Mouse (Mus musculus) kidney, embryonic 14.5 days (tissue): ENCODE results near the gene Elovl1. TPM values are rescaled to one million over a fixed set of nuclear protein-coding genes. Genes with fewer than 3 reads are reported as not detected.

ENCODE experiments used
- ATAC-seq: fragments of 200-750 bp; cut with Nextera tagmentation; 2 replicates; pipeline ENCODE4 v1.8.0; 2017; ENCODE audit warnings: moderate number of reproducible peaks, mild to moderate bottlenecking, moderate TSS enrichment, moderate library complexity; ENCODE audit not compliant: low FRiP score, low TSS enrichment
- H3K27ac ChIP-seq: fragments of 300-500 bp; sonication (generic); 2 replicates; pipeline ENCODE4 v1.5.1; 2014; ENCODE audit warnings: low read depth, mild to moderate bottlenecking, low read length, moderate library complexity, mixed read lengths
- H3K27me3 ChIP-seq: fragments of 300-500 bp; sonication (generic); 2 replicates; pipeline ENCODE4 v1.6.1; 2014; ENCODE audit warnings: mild to moderate bottlenecking, low read length; ENCODE audit not compliant: control insufficient read depth, insufficient read depth
- H3K36me3 ChIP-seq: fragments of 300-500 bp; sonication (generic); 2 replicates; pipeline ENCODE4 v1.6.1; 2014; ENCODE audit warnings: low read length, mixed read lengths; ENCODE audit not compliant: control insufficient read depth, insufficient read depth
- H3K4me1 ChIP-seq: fragments of 300-500 bp; sonication (generic); 2 replicates; pipeline ENCODE4 v1.6.1; 2014; ENCODE audit warnings: low read length, mixed read lengths; ENCODE audit not compliant: control insufficient read depth, insufficient read depth
- H3K4me2 ChIP-seq: fragments of 300-500 bp; sonication (generic); replicated peaks from 2 replicates; pipeline ENCODE4 v1.6.1; 2014; ENCODE audit warnings: low read depth, mild to moderate bottlenecking, low read length
- H3K4me3 ChIP-seq: fragments of 300-500 bp; sonication (generic); 2 replicates; pipeline ENCODE4 v1.5.1; 2014; ENCODE audit warnings: mild to moderate bottlenecking, low read length
- H3K9ac ChIP-seq: fragments of 300-500 bp; sonication (generic); 2 replicates; pipeline ENCODE4 v1.6.1; 2014; ENCODE audit warnings: low read depth, mild to moderate bottlenecking, low read length, moderate library complexity
- H3K9me3 ChIP-seq: fragments of 300-500 bp; sonication (generic); 2 replicates; pipeline ENCODE4 v1.6.1; 2016; ENCODE audit warnings: low read length; ENCODE audit not compliant: control insufficient read depth
- WGBS: fragments of 180-500 bp; shearing (Covaris S2); extraction: QIAGEN DNeasy Blood & Tissue Kit; methylation state at CpG from one replicate; pipeline ENCODE4 v1.1.7; 2014; 5-methylcytosine and 5-hydroxymethylcytosine counted together
- polyA plus RNA-seq: library from polyadenylated mRNA; unstranded; fragments of >200 nt; fragmentation: Nextera tagmentation; extraction: Ambion mirVana; gene quantifications from 2 replicates; pipeline ENCODE4 v1.2.1, GENCODE M21; 2014

Gene Elovl1
- 72.0 and 82.7 TPM in 2 replicates for polyA plus RNA-seq

DNA sequence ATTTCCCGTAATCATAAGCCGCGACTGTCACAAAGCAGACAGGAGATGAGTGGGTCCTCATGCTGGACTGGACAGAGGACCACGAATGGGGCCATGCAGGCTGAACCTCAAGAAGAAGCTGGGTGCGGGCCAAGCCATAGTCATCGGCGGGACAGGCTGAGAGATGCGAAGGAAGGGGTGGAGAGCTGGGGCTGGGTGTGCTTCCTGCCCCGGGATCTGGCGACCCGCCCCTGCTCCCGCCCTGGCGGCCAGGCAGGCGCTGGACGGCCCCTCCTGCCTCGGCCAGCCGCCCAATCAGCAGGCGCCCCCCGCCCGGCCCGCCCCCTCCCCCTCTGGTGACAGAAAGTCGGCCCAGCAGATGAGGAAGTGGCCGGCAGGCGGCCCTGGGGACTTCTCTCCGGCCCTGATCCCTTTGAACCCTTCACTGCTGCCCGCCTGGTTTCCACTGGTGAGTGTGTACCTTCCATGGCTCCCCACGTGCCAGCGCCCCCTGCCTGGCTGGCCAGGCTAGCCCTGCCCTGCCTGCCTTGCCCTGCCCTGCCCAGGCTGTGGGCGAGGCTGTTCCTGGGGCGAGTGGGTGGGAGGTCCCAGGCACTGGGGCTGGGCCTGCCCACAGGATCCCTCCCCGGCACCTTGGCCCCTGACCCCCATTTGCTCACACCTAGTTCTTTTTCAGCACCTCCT is at the start of gene Elovl1:
Gene Elovl1, plus strand, starts transcription at position 326 of the 684 bp plus-strand sequence.
- Histone ChIP-seq H3K9me3 (no peaks in the 10 kb centered on the region), H3K36me3 (peaks cover 29% of the 10 kb centered on the region), H3K4me1 (peaks cover 25% of the 10 kb centered on the region), H3K4me3 (peak within 1 kb of the TSS; percentile 72), H3K27ac (peak within 1 kb of the TSS; percentile 80), H3K27me3 (no peaks in the 10 kb centered on the region), H3K4me2 (peak within 1 kb of the TSS; percentile 79), H3K9ac (peak within 1 kb of the TSS; percentile 77)
- peak; percentile 96 for ATAC-seq
- WGBS: 0% methylated on average over 27 of the region's 31 CpGs

DNA sequence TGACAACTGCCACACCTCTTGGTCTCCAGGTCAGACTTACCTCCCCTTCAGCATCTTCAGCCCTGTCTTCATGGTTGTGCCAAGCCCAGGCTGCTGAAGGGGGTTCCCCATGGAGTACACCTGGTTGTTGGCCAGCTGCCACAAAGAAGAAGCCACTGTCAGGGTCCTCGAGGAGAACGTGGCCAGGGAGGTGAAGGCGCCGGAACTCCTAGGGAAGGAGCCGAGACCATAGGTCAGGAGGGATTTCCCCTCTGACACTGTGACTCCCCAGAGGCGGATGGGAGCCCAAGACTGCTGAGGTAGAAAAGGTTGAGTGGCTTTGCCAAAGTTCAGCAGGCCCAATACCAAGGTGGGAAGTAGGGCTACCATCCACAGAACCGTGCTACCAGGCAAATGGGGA is 44.6 kb upstream of the Elovl1 start:
- Histone ChIP-seq H3K9ac (no peak overlapping the region), H3K9me3 (no peaks in the 10 kb centered on the region), H3K4me3 (no peak overlapping the region), H3K36me3 (peaks cover 87% of the 10 kb centered on the region), H3K27me3 (no peaks in the 10 kb centered on the region), H3K4me2 (no peak overlapping the region), H3K4me1 (no peaks in the 10 kb centered on the region), H3K27ac (no peak overlapping the region)
- no peak for ATAC-seq
- 93% methylated on average over 7 of the region's 7 CpGs for WGBS

DNA sequence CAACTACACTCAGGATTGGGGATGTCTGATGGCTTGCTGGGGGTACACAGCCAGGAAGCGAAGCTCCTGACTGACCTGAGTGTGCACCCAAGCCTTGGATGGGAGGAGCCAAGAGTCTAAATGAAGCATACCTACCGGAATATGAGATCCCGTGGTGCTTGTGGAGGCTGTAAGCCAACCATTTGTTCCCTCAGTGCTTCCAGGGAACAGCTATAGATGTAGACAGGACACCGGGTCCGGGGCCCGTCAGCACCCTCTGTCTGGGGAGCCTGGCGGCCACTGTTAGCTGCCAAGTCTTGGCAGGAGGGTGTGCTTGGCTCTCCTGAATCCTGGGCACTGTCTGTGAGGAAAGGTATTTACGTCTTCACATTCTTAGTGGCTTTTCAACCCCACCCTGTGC is 40.6 kb upstream of the Elovl1 start:
- H3K4me2 ChIP-seq: no peak overlapping the region
- no peaks in the 10 kb centered on the region for H3K9me3 ChIP-seq
- no peaks in the 10 kb centered on the region for H3K27me3 ChIP-seq
- H3K4me1 ChIP-seq: no peaks in the 10 kb centered on the region
- H3K36me3 ChIP-seq: peaks cover 100% of the 10 kb centered on the region
- WGBS: 89% methylated on average over 8 of the region's 8 CpGs
- H3K4me3 ChIP-seq: no peak overlapping the region
- H3K9ac ChIP-seq: no peak overlapping the region
- no peak for ATAC-seq
- H3K27ac ChIP-seq: no peak overlapping the region

DNA sequence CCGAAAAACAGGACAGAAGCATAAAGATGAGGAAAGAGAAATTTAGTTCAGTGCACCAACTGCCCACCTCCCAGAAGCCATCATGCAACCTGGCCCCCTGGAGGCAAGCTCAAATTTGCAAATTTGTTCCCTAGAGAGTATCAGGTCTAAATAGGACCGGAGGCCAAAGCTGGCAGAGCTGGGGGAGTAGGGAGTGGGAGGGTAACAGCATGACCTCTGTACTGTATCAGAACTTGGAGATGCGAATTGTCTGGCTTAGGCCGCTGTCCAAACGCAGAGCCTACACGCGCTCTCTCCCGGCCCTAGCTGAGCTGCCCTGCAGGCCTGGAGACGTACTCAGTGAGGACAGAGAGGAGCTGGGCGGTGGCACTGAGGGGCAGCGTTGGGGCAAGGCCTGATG is 37.7 kb upstream of the Elovl1 start:
- H3K27me3 ChIP-seq: no peaks in the 10 kb centered on the region
- no peak overlapping the region for H3K4me3 ChIP-seq
- 83% methylated on average over 11 of the region's 11 CpGs for WGBS
- no peak overlapping the region for H3K4me2 ChIP-seq
- H3K4me1 ChIP-seq: no peaks in the 10 kb centered on the region
- no peak for ATAC-seq
- no peak overlapping the region for H3K27ac ChIP-seq
- peaks cover 97% of the 10 kb centered on the region for H3K36me3 ChIP-seq
- H3K9me3 ChIP-seq: no peaks in the 10 kb centered on the region
- H3K9ac ChIP-seq: no peak overlapping the region

DNA sequence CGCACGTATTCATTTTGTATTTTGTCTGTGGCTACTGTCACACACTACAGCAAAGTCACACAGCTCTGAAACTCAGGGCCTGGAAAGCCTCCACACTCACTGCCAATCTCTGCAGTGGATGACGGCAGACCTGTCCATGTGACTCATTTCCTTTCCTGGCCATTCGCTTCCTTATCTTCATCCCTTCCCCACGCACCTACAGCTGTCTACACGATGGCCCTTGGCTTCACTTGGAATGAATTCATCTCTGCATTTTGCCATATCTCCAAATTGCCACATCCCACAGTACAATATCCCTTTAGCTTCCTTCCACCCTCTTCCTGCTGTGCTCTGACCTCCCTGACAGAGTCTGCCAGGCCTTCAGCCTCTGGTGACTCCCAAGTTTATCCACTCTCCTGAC is 33.4 kb upstream of the Elovl1 start:
- no peaks in the 10 kb centered on the region for H3K4me1 ChIP-seq

DNA sequence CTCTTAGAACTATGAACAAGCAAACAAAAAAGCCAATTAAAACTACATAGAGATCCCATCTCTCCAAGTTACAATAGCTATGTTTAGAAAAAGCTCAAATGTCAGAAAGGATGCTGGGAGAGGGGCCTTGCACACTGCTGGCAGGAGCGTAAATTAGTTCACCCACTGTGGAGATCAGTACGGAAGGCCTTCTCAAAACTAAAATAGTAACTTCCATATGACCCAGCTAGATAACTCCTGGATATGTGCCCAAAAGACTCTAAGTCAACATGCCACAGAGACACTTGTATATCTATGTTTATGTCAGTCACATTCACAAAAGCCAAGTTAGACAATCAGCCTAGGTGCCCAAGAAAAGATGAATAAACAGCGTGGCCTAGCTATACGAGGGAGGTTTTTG is 32.6 kb upstream of the Elovl1 start:
- Histone ChIP-seq H3K27me3 (no peaks in the 10 kb centered on the region), H3K9me3 (no peaks in the 10 kb centered on the region), H3K27ac (no peak overlapping the region), H3K4me3 (no peak overlapping the region), H3K4me2 (no peak overlapping the region), H3K36me3 (peaks cover 91% of the 10 kb centered on the region), H3K9ac (no peak overlapping the region), H3K4me1 (no peaks in the 10 kb centered on the region)
- WGBS: 70% methylated on average over 4 of the region's 4 CpGs
- ATAC-seq: no peak

More for the DNA sequence above, 33.4 kb upstream of the Elovl1 start:
- Histone ChIP-seq H3K4me2 (no peak overlapping the region), H3K9ac (no peak overlapping the region), H3K27ac (no peak overlapping the region), H3K9me3 (no peaks in the 10 kb centered on the region), H3K36me3 (peaks cover 93% of the 10 kb centered on the region), H3K27me3 (no peaks in the 10 kb centered on the region), H3K4me3 (no peak overlapping the region)
- ATAC-seq: no peak
- 90% methylated on average over 6 of the region's 6 CpGs for WGBS

DNA sequence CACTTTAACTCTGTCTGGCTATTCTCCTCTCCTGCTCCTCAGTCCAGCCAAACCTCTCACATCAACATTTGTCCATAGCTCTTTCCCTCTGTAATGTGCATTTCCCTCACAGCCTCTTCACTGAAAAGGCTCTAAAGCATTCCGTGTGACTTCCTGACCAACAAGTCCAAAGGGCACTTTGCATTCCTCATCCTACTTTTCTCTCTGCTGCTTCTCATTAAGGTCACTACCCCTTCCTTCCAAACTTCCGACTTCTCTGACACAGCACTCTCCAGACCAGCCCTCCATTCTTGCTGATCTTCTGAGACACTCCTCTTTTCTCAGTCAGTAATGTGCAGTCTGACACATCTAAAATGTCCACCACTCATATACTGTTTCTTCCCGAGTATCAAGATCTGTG is 31.5 kb upstream of the Elovl1 start:
- H3K27me3 ChIP-seq: no peaks in the 10 kb centered on the region
- H3K36me3 ChIP-seq: peaks cover 89% of the 10 kb centered on the region
- H3K9me3 ChIP-seq: no peaks in the 10 kb centered on the region
- WGBS: 57% methylated on average over 3 of the region's 3 CpGs
- no peak overlapping the region for H3K27ac ChIP-seq
- ATAC-seq: no peak
- H3K4me3 ChIP-seq: no peak overlapping the region
- H3K4me1 ChIP-seq: no peaks in the 10 kb centered on the region
- no peak overlapping the region for H3K4me2 ChIP-seq
- H3K9ac ChIP-seq: no peak overlapping the region

DNA sequence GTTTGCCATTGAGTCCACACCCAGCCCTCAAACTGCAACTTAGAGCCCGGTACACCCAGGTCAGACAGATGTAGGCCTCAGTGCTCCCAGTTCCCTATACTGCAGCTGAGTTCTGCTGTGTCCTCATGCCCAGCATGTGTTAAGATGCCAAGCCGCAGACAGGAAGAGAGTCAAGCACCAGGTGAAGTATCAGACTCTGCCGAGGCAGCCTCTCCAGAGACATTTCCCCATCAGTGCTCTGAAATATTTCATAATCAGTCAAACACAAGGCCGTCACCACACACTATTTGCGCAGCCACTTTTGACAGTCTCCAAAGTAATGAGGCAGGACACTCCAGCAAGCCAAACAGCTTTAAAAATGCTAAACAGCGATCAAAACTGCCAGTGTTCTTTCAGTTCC is 29.5 kb upstream of the Elovl1 start:
- ATAC-seq: no peak
- no peak overlapping the region for H3K4me3 ChIP-seq
- H3K4me1 ChIP-seq: no peaks in the 10 kb centered on the region
- H3K9me3 ChIP-seq: no peaks in the 10 kb centered on the region
- H3K9ac ChIP-seq: no peak overlapping the region
- H3K27ac ChIP-seq: no peak overlapping the region
- no peak overlapping the region for H3K4me2 ChIP-seq
- peaks cover 88% of the 10 kb centered on the region for H3K36me3 ChIP-seq
- WGBS: 95% methylated on average over 6 of the region's 6 CpGs
- no peaks in the 10 kb centered on the region for H3K27me3 ChIP-seq

DNA sequence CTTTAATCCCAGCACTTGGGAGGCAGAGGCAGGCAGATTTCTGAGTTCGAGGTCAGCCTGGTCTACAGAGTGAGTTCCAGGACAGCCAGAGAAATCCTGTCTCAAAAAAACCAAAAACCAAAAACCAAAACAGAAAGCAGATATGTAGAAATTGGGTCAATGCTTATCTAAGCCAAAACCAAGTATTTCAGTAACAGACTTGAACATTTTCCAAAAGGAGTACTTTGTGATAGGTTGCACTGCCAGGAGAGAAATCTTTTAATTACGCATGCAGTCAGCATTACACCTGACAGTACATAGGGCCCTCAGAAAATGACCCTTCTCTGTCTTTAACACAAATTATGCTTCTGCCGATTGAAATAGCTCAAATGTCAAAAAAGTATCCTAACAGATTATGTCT is 26.5 kb upstream of the Elovl1 start:
- Histone ChIP-seq H3K4me1 (no peaks in the 10 kb centered on the region), H3K9ac (no peak overlapping the region), H3K27ac (no peak overlapping the region), H3K27me3 (no peaks in the 10 kb centered on the region), H3K4me3 (no peak overlapping the region), H3K9me3 (no peaks in the 10 kb centered on the region), H3K4me2 (no peak overlapping the region), H3K36me3 (peaks cover 68% of the 10 kb centered on the region)
- no peak for ATAC-seq
- WGBS: 88% methylated on average over 3 of the region's 3 CpGs
